Mouse (Mus musculus): ENCODE data around the gene Gm10135.
"Not testable (repeated sequence)": the region's sequence is repeated elsewhere in the genome, so short reads cannot be mapped to it uniquely, and the experiment has no call there.

The Gm10135 gene

DNA sequence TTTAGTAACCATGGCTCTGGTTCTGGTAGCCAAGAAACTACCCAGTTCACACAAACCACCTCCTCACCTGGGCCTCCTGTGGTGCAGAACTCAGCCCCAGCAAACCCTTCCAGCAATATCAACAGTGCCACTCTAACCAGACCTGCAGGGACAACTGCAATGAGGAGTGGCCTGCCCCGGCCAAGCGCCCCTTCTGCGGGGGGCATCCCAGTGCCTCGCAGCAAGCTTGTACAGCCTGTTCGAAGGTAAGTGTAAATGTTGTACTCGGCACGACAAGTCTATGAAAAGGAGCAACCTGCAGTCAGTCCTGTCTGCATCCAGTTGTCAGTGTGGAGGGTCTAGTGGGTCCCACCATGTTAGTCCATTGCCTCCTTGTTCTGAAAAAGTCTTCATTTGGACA, at the start of gene Gm10135:
TSS of gene Gm10135 (minus strand) at position 101 of the 400 bp plus-strand sequence.
- no peak for DNase-seq

DNA sequence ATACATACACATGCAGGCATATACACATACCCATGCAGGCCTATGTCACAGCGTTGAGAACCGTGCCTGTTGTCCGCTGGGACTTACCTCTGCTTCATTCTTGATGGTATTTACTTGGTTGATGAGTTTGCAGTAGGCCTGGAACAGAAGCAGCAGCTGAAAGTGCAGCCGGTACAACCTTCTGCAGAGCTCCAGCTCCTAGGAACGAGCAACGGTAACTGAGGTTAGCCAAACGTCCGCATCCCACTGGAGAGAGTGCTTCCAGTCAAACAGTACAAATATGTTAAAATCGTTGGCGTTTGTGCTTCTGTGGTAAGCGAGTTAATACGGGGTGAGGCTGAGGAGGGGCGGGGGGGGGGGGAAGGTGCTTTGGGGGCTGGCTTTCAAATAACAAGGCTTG, 49.3 kb upstream of the Gm10135 start:
- no peak for DNase-seq

DNA sequence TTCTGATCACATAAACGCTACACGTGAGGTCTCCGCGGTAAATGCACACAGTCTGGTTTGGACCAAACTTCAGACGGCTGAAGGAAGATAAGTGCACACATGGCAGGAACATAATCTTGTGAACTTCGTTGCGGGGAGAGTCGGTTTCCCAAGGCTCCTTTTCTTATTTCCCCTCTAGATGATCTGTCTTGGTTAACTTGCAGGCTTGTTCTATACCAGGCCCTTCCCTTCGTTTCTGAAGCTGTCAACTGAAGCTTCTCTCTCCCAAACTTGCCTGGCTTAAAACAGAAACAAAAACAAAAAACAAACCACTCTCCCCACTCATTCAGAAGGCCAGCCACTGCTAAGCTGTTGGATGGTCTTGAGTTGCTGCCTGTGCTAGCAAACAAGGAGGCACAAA, 40.2 kb upstream of the Gm10135 start:
- DNase-seq = no peak

DNA sequence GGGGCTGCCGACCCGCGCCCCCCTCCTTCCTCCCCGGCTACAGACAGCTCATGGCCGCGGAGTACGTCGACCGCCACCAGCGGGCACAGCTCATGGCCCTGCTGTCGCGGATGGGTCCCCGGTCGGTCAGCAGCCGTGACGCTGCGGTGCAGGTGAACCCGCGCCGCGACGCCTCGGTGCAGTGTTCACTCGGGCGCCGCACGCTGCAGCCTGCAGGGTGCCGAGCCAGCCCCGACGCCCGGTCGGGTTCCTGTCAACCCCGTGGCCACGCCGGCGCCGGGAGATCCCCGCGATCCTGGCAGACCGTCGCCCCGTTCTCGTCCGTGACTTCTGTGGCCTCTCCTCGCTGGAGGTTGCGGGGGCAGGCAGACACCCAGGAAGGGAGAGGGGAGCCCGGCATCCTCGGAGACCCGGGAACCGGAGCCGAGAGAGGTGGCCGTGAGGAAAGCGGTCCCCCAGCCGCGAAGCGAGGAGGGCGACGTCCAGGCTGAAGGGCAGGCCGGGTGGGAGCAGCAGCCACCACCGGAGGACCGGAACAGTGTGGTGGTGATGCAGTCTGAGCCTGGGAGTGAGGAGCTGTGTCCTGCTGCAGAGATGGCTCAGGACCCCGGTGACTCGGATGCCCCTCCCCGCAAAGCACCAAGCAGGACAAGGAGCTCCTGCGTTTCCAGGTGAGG, 39.2 kb upstream of the Gm10135 start:
- DNase-seq = not testable (repeated sequence)

DNA sequence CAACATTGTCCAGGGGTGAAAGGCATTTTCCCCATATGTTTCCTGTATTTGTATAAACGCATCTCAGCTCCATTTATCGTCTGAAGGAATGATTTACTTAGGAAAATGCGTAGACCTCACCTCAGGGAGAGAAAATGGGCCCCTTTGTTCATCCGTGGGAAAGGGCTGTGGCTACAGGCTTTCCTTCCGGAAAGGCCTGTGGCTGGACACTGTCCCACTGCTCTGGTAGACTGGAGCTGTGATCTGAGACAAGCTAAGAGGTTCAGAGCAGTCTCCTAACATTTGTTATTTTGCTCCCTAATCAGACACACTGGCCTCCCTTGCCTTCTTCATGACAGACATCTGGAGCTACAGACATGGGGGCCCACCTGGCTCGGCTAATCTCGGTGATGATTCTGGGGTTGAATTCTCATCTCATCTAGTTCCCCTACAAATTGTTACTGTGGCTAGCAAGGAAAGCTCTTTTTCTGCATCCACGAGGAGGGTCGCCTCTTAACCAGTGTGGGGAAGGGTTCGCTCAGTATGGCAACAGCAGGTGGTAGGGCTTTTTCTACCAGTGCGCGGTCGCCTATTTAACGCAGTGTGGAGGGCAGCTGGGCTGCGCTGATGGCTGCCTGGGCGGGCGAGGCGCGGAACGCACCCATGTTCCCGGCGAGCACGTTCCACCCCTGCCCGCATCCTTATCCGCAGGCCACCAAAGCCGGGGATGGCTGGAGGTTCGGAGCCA, 38.5 kb upstream of the Gm10135 start:
- DNase-seq = not testable (repeated sequence)

DNA sequence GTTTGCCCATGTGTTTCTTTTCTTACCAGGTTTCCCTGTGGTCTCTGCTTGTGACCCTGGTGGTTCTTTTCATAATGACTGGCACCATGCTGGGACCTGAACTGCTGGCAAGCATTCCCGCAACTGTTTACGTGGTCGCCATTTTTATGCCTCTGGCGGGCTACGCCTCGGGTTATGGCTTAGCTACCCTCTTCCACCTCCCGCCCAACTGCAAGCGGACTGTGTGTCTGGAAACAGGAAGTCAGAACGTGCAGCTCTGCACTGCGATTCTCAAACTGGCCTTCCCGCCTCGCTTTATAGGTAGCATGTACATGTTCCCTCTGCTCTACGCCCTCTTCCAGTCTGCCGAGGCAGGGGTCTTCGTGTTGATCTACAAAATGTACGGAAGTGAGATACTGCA, 37.3 kb upstream of the Gm10135 start:
- not testable (repeated sequence) for DNase-seq

DNA sequence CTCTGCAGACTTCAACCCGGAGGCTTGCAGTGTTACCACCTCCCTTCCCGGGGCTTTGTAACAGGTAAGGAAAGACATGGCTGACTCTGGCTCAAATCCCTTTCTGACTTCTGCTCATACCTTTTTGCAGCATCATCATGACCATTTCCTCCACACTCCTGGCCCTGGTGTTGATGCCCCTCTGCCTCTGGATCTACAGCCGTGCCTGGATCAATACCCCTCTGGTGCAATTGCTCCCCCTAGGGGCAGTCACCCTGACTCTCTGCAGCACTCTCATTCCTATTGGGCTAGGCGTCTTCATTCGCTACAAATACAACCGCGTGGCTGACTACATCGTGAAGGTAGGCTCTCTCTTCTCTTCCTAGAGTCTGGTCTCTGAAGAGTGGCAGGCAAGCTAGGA, 33.7 kb upstream of the Gm10135 start:
- not testable (repeated sequence) for DNase-seq

DNA sequence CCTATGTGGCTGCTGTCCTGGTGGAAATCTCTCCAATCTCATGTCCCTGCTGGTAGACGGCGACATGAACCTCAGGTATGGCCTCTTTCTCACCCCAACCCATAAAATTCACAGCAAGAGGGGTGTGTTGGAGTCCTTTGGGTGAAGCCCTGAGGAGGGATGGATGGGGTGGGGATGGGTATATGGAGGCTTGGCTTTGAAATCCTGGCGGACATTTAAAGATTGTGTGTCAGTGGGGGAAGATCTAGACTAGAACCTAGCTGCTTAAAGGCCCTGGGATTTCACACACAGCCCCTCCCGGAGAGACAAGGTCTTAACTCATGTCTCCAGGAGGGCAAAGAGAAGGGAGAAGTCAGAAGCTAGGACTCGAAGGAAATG, 33.1 kb upstream of the Gm10135 start:
- DNase-seq = no peak

DNA sequence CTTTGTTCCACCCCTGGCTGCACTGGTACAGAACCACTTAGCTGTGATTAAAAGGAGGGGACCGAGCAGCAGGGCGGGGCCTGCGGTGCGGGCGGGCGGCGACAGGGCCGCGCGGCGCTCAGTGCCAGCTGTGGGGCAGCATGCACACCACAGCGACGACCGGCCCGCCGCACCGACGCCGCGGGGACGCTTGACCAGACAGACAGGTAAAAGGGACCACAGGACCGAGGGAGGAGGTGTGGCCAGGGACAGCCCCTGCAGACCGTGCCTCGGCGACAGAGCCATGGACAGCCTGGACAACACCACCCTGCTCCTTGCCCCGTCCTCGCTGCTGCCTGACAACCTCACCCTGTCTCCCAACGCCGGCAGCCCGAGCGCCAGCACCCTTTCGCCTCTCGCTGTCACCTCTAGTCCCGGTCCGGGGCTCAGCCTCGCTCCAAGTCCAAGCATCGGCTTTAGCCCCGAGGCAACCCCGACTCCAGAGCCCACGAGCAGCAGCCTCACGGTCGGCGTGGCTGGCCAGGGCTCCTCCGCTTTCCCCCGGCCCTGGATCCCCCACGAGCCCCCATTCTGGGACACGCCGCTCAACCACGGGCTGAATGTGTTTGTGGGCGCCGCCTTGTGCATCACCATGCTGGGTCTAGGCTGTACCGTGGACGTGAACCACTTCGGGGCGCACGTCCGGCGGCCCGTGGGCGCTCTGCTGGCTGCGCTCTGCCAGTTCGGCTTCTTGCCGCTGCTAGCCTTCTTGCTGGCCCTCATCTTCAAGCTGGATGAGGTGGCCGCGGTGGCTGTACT, 32.5 kb upstream of the Gm10135 start, which contains the start of gene Slc10a4:
TSS of gene Slc10a4 (plus strand) at position 100 of the 798 bp plus-strand sequence.
- DNase-seq = peak; percentile 33

DNA sequence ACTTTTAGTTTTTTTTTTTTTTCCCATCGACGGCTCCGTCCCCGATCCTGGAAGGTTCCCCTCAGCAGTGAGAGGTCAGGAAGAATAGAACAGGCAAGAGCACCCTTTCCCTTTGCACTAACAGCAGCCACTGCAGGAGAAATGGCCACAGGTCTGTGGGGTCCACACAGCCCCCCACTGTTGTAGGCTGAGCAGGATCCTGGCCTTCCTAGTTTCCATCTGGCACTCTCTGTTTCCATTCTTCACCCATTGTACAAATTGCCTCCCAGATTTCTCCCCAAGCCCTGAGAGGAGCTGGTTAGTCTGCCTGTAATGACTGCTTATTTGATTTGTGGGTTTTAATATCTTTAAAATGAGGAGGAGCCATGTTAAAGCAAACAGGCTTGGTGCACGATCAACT, 29.5 kb upstream of the Gm10135 start:
- no peak for DNase-seq

DNA sequence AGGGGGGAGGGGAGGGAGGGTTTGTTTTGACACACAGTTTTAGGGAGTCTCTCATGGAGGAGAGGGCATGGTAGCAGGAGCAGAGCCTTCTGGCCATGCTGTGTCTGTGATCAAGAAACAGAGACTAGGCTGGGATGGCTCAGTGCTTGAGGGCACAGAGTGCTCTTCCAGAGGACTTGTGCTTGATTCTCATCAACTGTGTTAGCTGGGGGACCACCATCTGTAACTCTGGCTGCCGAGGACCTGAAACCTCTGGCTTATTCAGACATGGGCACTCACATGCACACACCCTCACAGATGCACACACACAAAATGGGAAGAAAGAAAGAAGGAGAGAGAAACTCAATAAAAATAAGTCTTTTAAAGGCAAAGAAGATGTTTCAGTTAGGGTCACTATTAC, 24.0 kb upstream of the Gm10135 start:
- DNase-seq = not testable (repeated sequence)

DNA sequence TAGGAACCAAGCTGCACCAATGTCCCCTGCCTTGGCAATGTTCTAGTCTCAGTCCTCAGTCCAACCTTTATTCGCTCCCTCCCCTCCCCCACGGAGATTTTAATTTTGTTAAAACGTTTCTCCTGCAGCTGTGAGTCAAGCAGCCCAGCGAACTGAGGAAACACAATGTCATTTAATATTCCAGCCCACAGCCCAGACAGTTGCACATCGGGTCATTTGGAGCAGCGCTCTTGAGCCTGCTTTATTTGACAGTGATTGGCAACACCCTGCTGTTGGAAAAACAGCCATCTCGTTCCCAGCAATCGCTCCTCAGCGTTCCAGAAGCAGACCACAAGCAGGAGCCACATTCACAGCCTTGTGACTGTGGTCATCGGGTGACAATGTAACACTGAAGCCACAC, 20.9 kb upstream of the Gm10135 start:
- DNase-seq = no peak

DNA sequence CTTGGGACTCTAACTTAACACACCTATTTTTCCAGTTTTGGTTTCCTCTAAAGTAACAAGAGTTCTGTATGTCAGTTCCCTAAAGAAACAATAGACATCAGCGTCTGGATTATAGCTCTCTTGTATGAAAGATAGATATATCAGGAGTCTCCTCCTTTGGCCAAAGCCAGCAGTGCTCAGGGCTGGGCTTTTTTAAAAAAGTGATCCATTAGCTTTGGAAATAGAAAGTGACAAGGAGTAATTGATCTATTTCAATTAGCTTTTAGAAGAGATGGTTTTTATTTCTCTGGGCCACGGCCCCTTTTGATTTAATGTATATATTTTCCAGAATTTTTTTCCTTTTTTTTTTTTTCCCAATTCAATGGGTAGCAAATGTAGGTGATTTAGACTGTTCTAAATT, 20.4 kb upstream of the Gm10135 start:
- no peak for DNase-seq

DNA sequence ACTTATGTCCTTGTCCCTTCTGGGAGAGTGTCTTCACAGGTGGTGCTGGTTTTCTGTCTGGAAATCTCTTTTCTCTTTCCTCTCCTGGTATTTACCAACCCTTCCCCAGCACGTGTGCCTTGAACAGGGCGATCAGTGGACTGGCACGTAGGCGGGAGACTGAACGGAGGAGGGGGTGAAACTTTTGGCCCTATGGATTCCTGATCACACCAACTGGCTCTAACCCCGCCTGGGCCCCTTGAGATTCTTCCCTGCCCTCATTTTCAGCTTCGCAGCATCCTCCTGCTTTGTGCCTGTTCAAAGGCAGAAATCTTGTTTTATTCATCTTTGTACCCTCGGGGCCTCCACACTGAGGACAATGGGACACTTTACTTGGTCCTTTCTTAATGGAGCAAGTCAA, 19.9 kb upstream of the Gm10135 start:
- no peak for DNase-seq

DNA sequence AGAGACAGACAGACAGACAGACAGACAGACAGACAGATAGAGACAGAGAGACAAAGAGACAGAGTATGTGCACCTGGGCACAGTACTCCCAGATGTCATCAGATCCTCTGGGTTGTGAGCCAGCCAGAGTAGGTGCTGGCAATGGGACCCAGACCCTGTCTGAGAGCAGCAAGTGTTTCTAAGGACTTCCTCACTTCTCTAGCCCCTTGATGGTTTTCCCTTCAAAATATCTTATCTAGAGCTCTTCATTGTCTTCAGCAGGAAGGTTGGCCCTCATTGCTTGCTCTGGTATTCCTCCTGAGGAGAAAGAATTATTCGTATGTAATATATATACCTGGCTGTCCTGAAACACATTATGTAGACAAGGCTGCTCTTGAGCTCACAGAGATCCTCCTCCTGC, 18.0 kb upstream of the Gm10135 start:
- no peak for DNase-seq

DNA sequence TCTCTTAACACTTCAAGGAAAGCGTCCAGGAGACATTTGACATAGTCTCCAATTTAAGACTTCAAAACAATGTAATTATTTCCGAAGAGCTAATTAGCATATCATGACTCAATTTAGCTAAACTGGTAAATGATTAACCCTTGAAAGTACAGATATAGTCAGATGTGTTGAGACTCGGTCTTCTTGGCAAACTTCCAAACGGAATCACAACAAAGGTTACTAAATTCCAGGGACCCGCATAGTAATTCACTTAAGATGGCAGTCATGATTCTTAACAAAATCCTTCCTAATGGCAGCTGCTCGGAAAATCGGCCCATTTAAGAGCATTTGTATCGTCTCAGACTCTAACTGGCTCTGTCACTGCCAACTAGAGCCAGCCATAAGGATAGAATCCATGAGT, 15.3 kb upstream of the Gm10135 start:
- no peak for DNase-seq

DNA sequence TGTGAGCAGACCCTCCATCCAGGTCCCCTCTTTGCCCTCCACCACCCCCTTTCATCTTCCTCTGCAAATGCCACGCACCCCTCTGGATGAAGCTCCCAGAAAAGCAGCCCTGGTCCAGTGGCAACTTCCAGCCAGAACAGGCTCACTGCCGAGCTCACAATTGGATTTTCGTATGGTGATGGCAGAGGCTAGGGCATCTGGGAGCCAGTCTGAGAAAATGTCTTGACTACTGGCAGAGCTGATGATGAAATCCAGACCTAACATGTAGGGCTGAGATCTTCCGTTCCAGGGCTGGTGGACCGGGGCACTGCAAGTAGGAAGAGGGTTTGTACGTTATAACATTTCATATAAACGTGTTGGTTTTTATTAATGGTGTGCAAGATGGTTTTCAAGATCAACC, 13.3 kb upstream of the Gm10135 start:
- no peak for DNase-seq

DNA sequence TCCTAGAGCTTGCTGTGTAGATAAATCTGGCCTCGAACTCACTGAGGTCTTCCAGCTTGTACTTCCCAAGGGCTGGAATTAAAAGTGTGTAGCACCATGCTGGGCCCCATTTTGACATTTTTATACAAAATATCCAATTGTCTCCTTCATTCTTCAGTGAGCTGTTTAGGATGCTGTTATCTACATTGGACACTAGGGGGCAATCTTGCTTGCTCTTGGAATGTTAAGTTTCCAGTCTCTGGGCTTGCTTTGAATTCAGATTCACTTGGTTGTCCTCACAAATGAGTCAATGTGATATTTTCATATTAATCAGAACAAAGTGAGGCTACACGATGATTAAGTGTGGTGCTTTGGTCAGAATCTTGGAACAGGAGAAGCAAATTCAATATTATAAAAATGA, 9.6 kb upstream of the Gm10135 start:
- no peak for DNase-seq

DNA sequence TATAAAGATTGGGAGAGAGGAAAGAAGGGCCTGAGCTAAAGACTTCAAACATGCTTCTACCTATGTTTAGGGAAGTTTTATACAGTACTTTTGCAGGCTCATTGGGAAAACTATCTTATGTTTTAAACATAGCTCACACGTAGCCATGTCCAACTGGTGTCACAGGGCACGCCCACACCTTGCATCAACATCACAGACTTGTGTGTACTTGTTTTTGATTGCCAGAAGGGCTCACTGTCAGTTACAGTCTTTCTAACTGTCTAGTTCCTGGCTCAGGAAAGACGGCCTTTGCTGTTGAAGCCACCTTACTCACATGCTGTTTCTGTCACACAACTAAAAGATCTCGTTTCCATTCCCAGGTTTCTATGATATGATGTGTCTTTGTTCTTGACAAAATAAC, 2.0 kb upstream of the Gm10135 start:
- DNase-seq = no peak

DNA sequence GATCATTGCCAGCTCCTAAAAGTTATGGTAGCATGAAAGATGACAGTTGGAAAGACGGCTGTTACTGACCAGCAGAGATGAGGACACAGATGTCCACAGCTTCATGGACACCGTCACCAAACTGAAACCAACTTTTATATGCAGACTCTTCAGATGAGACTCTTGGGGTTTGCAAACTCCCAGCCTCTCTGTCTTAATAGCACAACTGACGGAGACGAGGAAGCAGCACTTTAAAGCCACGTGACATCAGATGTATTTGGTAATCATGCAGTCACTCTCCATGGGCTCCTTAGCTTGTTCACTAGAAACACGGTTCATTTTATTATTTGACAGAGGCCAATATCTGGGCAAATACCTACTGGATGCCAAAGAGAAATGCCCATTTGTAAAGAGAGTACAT, 1.5 kb upstream of the Gm10135 start:
- DNase-seq = no peak

DNA sequence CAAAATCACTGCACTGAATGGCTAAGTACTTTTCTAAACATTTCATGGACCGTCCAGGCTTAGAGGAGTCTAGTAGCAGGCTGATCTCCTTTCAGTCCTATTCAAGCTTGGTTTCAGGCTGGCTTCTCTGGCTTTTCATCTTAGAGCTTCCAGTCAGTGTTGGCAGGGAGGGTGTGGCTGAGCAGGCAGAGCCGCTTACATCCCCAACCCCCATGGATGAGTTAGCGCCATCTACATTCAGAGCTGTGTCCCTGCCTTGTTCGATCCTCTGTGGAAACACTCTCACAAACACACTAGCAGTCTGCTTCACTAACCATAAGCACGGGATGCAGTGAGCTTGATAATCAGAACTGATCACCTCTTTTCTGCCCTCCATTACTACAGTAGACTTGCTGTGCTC, 1.6 kb downstream of the Gm10135 start:
- DNase-seq = no peak

DNA sequence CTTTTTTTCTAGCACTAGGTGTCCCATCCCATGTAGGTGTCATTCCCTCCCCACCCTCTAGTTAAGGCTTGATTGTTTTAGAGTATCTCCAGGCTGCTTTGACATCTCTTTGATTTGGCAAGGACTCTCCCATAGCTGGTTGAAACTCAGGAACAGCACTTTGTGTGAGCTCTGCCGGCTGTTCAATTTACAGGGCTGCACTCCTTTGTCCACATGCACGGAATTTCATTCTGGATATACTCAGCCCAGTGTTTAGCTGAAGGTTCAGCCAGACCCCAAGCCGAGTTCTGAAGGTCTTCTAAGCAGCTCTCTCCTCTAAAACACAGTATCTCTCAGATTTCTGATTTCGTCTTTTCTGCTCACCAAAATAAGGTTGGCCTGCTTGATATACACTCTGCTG, 2.1 kb downstream of the Gm10135 start:
- no peak for DNase-seq

DNA sequence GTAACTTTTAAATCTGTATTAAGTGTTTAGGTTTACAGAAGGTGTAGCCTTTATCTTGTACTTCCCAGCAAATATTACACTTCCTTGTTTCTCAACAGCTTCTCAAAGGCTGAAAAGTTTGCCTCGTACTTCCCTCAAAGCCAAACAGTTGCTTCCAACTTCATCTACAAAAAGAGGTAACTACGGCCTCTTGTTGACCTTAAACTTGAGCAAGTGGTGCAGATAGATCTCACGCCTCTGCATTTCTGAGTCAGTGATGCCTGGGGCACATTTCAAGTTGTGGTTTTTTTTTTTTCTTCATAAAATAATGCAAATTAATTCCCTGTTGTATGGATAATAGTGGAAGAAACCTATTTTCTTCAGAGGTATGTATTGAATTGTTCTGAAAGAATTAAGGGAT, 8.8 kb downstream of the Gm10135 start:
- no peak for DNase-seq

DNA sequence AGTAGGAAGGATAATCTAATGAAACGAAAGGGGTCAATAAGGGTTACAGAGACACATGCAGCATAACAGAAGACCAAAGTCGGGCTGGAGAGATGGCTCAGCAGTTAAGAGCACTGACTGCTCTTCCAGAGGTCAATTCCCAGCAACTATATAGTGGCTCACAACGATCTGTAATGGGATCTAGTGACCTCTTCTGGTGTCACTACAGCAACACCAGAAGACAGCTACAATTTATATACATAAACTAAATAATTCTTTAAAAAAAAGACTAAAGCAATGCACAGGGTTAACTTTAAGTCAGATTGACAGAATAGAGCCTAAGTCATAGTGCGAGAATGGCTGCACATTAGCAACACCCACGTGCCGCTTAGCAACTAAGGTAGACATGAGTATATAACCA, 14.4 kb downstream of the Gm10135 start:
- DNase-seq = no peak

Measured in right cerebral cortex, postnatal 4 days (tissue).